Mouse (Mus musculus): Measurements from ENCODE around the gene Limch1.

- TF ChIP-seq CTCF (IDR thresholded peaks at IDR 0.05) (peak; percentile 46), EP300 (IDR thresholded peaks at IDR 0.05) (no peak)
Observed at GRCm38 (mm10) chr5:66730621-66731301, 14.9 kb upstream of the Limch1 start.
